Mouse (Mus musculus) forebrain, embryonic 11.5 days (tissue): ENCODE measurements around the gene Serpinb6a. TPM values are rescaled to one million over a fixed set of nuclear protein-coding genes. Genes with fewer than 3 reads are reported as not detected.

Experiments used
- ATAC-seq: fragments of 200-750 bp; cut with Nextera tagmentation; replicated peaks from 2 replicates; pipeline ENCODE4 v1.8.0; 2017; ENCODE audit warnings: moderate TSS enrichment; ENCODE audit not compliant: low FRiP score
- DNase-seq: peaks from one replicate; pipeline ENCODE4 v3.0.0-alpha.2; 2017; ENCODE audit warnings: low spot score
- H3K27ac ChIP-seq: fragments of 300-500 bp; sonication (generic); 2 replicates; pipeline ENCODE4 v1.5.1; 2014; ENCODE audit warnings: low read depth, low read length
- H3K27me3 ChIP-seq: fragments of 300-500 bp; sonication (generic); 2 replicates; pipeline ENCODE4 v1.6.1; 2014; ENCODE audit warnings: mild to moderate bottlenecking, low read length, mixed read lengths; ENCODE audit not compliant: control insufficient read depth, insufficient read depth
- H3K36me3 ChIP-seq: fragments of 300-500 bp; sonication (generic); 2 replicates; pipeline ENCODE4 v1.6.1; 2014; ENCODE audit warnings: mild to moderate bottlenecking, low read length, moderate library complexity, mixed read lengths; ENCODE audit not compliant: control insufficient read depth, insufficient read depth
- H3K4me1 ChIP-seq: fragments of 300-500 bp; sonication (generic); replicated peaks from 2 replicates; pipeline ENCODE4 v1.6.1; 2014; ENCODE audit warnings: low read length, mixed read lengths; ENCODE audit not compliant: control insufficient read depth, insufficient read depth
- H3K4me2 ChIP-seq: fragments of 300-500 bp; sonication (generic); 2 replicates; pipeline ENCODE4 v1.6.1; 2014; ENCODE audit warnings: low read depth, mild to moderate bottlenecking, low read length, moderate library complexity, mixed read lengths; ENCODE audit not compliant: severe bottlenecking
- H3K4me3 ChIP-seq: fragments of 300-500 bp; sonication (generic); 2 replicates; pipeline ENCODE4 v1.5.1; 2014; ENCODE audit warnings: low read depth, low read length
- H3K9ac ChIP-seq: fragments of 300-500 bp; sonication (generic); 2 replicates; pipeline ENCODE4 v1.6.1; 2014; ENCODE audit warnings: low read length
- H3K9me3 ChIP-seq: fragments of 300-500 bp; sonication (generic); 2 replicates; pipeline ENCODE4 v1.6.1; 2016; ENCODE audit warnings: low read length, mixed read lengths; ENCODE audit not compliant: control insufficient read depth
- WGBS: fragments of 180-500 bp; shearing (Covaris S2); extraction: QIAGEN DNeasy Blood & Tissue Kit; methylation state at CpG from one replicate; pipeline ENCODE4 v1.1.7; 2014; 5-methylcytosine and 5-hydroxymethylcytosine counted together
- polyA plus RNA-seq: library from polyadenylated mRNA; unstranded; fragments of >200 nt; fragmentation: Nextera tagmentation; extraction: Ambion mirVana; gene quantifications from 2 replicates; pipeline ENCODE4 v1.2.1, GENCODE M21; 2014

The Serpinb6a gene
- polyA plus RNA-seq, 1 experiment from 2014 or later = 31.8 TPM

DNA sequence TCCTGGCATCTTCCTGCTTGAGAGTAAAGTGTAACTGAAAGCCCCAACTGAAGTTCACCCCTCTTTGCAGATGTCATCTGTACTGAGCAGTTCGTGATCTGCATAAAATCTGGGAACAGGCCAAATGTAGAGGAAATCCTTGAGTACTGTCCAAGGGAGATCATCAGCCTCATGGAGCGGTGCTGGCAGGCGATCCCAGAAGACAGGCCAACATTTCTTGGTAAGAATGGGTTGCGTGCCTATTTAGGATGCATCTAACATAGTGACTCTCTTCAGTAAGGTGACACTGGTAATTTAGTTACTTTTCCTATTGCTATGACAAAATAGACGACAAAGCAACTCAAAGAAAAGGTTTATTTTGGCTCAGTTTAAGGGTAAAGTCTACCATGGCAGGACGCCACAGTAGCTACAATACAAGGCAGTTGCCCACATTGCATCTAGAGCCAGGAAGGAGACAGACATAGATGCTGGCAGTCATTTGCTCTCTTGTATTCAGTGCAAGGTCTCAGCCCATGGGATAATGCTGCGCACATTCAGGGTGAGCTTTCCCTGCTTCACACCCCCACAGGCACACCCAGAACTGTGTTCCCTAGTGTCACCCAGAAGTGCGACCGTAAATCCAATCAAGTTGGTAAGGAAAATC is 14.5 kb upstream of the Serpinb6a start:
- DNase-seq = no peak
- Histone ChIP-seq H3K9ac (no peak overlapping the region), H3K27ac (no peak overlapping the region), H3K27me3 (no peaks in the 10 kb centered on the region), H3K4me1 (no peaks in the 10 kb centered on the region), H3K4me2 (no peak overlapping the region), H3K9me3 (no peaks in the 10 kb centered on the region), H3K36me3 (no peaks in the 10 kb centered on the region), H3K4me3 (no peak overlapping the region)
- 96% methylated on average over 9 of the region's 9 CpGs for WGBS
- ATAC-seq = no peak

DNA sequence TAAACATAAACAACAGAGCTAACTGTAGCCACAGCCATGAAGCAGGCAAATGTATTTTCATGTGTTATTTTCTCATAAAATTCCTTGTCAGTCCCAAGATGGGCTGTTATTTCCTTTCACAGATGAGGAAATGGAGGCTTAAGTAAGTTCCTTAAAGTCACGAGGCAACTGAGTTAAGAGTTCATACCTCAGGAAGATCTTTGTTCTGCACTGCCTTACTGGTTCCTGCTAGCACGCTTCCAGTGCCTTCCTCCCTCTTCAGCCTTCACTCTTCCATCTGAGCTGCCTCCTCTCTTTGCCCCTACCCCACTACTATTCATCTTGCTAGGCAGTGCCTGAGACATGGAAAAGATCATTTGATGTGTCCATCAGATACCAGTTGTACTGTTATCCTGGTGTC is 4.6 kb upstream of the Serpinb6a start:
- no peaks in the 10 kb centered on the region for H3K27me3 ChIP-seq
- no peak overlapping the region for H3K4me2 ChIP-seq
- ATAC-seq (no peak), DNase-seq (no peak)
- WGBS = 75% methylated on average over 2 of the region's 2 CpGs
- H3K27ac ChIP-seq = no peak overlapping the region
- H3K4me1 ChIP-seq = no peaks in the 10 kb centered on the region; the same call in 1 of the 2 replicates
- no peak overlapping the region for H3K4me3 ChIP-seq
- H3K36me3 ChIP-seq = no peaks in the 10 kb centered on the region
- no peaks in the 10 kb centered on the region for H3K9me3 ChIP-seq
- no peak overlapping the region for H3K9ac ChIP-seq

DNA sequence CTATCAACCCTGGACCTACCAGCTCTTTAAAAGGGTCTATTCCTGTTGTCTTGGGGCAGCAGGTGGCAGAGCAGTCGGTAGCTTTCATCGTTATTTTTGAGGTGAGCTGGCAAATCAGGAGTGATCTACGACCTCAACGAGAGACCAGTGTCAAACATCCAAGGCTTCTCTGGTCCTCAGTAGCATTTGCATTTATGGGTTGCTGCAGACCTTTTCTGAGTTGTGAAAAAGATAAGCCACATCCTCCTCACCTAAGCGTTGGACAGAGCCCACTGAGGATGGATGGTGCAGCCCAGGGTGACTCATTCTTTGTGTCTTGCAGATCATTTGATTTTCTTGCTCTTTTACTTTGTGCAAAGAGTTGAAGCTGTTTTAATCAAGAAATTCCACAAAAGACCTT is 464 bp upstream of the Serpinb6a start:
- DNase-seq (no peak), ATAC-seq (0 out of 2 replicates have a peak, but pooled peaks have one; percentile 18)
- 13% methylated on average over 5 of the region's 5 CpGs for WGBS
- Histone ChIP-seq H3K9ac (peak overlapping the region; percentile 87), H3K27ac (no peak overlapping the region), H3K4me2 (peak overlapping the region; percentile 86), H3K4me3 (peak overlapping the region; percentile 92), H3K36me3 (no peaks in the 10 kb centered on the region), H3K27me3 (no peaks in the 10 kb centered on the region), H3K4me1 (no peaks in the 10 kb centered on the region; the same call in 1 of the 2 replicates), H3K9me3 (no peaks in the 10 kb centered on the region)

DNA sequence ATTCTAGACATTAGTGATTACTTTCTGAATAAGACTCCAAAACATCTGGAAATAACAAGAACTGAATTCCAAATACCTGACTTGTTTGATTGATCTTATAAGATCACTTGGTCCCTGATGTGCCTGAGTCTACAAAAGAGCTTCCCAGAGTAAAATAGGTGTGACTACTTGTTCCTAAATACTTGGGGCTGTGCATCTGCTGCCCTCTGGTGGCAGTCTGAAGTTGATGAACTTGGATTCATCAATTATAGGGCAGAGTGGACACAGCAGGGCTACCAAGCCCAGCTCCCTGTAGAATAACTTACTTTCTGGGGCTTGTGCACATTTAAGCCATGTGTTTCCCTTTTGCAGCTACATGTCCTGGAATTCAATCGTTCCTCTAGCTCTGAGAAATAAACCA is 7.4 kb downstream of the Serpinb6a start:
- peak; percentile 53; the same call in 1 of the 2 replicates for ATAC-seq

DNA sequence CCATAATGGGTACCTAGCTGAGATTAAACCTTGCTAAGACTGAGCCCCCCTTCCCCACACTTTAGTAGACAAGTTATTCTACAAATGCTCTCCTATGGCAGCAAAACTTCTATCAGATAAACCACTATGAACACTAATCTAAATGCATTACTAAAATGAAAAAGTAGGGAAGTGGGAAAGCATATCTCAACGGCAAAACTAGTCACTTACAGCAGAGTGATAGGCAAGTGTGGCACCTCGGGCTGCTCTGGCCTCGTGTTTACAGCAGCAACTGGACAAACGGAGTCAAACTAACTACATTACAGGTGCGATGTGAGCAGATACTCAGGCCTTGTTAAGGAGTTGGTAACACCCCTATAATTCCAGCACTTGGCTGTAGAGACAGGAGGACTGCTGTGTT is 13.0 kb downstream of the Serpinb6a start:
- no peak for DNase-seq
- no peak for ATAC-seq
- no peak overlapping the region for H3K4me3 ChIP-seq
- H3K9me3 ChIP-seq = no peaks in the 10 kb centered on the region
- no peak overlapping the region for H3K9ac ChIP-seq
- H3K36me3 ChIP-seq = no peaks in the 10 kb centered on the region
- no peak overlapping the region for H3K27ac ChIP-seq
- H3K27me3 ChIP-seq = no peaks in the 10 kb centered on the region
- no peaks in the 10 kb centered on the region for H3K4me1 ChIP-seq
- no peak overlapping the region for H3K4me2 ChIP-seq
- 82% methylated on average over 5 of the region's 5 CpGs for WGBS

More for the DNA sequence above, 7.4 kb downstream of the Serpinb6a start:
- WGBS = 18% methylated on average over 1 of the region's 1 CpGs
- H3K4me2 ChIP-seq = no peak overlapping the region
- H3K27ac ChIP-seq = no peak overlapping the region
- no peak overlapping the region for H3K4me3 ChIP-seq
- H3K9ac ChIP-seq = no peak overlapping the region
- H3K27me3 ChIP-seq = no peaks in the 10 kb centered on the region
- no peaks in the 10 kb centered on the region for H3K4me1 ChIP-seq
- H3K9me3 ChIP-seq = no peaks in the 10 kb centered on the region
- DNase-seq = peak; percentile 74
- H3K36me3 ChIP-seq = no peaks in the 10 kb centered on the region

DNA sequence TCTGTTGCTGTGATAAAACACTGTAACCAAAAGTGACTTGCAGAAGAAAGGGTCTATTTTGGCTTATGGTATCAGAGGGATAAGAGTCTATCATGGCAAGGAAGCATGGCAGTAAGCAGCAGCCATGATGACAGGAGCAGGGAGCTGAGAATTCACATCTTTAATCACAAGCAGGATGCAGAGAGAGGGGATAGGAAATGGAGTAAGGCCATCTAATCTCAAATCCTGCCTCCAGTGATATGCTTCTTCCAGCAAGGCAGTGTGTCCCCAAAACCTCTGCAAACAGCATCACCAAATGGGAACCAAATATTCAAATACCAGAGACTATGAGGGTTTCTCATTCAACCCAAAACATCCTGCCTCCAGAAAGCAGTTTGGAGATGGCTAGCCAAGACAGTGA is 36.0 kb downstream of the Serpinb6a start:
- H3K36me3 ChIP-seq = no peaks in the 10 kb centered on the region
- H3K4me1 ChIP-seq = no peaks in the 10 kb centered on the region
- no peaks in the 10 kb centered on the region for H3K9me3 ChIP-seq
- ATAC-seq (no peak), DNase-seq (no peak)
- no peak overlapping the region for H3K9ac ChIP-seq
- H3K27me3 ChIP-seq = no peaks in the 10 kb centered on the region
- no peak overlapping the region for H3K27ac ChIP-seq
- no peak overlapping the region for H3K4me2 ChIP-seq
- no peak overlapping the region for H3K4me3 ChIP-seq

DNA sequence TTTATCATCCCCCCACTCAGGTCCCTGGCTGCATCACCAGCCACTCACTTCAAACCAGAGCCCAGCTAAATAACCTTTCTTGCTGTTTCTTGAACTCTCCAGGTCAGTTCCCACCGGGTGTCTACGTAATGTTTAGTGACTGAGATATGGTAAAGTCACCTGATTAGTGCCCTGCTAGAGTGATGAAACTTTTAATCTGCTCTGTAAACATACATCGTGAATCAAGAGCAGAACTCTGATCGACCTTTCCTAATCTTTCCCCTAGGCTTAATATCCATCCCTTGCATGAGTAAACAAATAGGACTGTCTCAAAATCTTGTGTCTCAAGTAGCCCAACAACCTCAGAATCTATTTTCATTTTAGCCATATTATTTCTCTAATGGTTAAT is 36.6 kb downstream of the Serpinb6a start:
- ATAC-seq = no peak

DNA sequence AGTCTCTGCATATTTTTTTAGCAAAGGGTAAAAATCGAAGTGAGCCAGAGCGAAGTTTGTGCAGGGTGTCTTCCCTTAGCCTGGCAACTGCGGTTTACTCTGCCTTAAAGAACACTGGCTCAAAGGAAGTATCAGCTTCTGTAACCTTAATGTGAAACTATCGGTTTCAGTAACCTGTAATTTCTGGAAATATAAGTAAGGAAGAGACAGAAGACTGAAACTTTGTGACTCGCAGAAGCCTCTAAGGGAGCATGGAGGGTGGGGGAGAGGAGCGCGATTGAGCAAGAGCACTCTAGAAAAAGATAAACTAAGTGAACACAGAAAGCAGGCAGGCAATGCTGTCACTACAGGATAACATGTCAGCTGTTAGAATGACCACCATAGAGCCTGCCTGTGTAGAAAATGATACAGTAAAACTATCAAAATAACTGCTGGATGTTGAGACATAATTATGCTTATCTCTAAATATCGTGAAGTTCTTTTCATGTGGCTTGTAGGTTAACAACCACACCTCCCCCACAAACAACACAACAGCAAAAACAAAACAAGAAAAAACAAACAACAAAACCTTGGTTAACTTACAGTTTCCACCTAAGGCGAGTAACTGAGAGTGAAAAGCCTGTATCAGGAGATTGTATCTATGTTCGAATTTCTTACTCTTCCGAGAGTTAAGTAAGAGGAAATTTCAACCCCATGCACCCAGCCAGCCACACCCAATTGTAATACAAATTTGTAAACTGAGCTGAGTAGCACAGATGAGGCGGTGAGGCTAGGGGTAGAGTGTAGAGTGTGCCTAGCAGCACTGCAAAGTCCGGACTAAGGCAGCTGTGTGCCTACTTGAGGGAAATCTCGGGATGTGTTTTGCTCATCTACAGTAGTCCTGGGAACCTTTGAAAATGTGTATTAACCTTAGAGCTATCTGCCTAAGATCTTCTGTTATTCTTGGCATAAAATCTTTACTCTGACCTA is 37.3 kb downstream of the Serpinb6a start:
- Histone ChIP-seq H3K9ac (peak overlapping the region; percentile 68), H3K36me3 (no peaks in the 10 kb centered on the region), H3K9me3 (no peaks in the 10 kb centered on the region), H3K27ac (no peak overlapping the region), H3K4me1 (no peaks in the 10 kb centered on the region), H3K4me3 (peak overlapping the region; percentile 46), H3K27me3 (no peaks in the 10 kb centered on the region), H3K4me2 (peak overlapping the region; percentile 75)
- 27% methylated on average over 14 of the region's 14 CpGs for WGBS
- ATAC-seq (peak; percentile 31; the same call in 1 of the 2 replicates), DNase-seq (no peak)

More for the DNA sequence above, 36.6 kb downstream of the Serpinb6a start:
- H3K9me3 ChIP-seq = no peaks in the 10 kb centered on the region
- H3K4me3 ChIP-seq = no peak overlapping the region
- DNase-seq = no peak
- H3K9ac ChIP-seq = no peak overlapping the region
- H3K36me3 ChIP-seq = no peaks in the 10 kb centered on the region
- WGBS = 78% methylated on average over 4 of the region's 4 CpGs
- H3K4me1 ChIP-seq = no peaks in the 10 kb centered on the region
- no peaks in the 10 kb centered on the region for H3K27me3 ChIP-seq
- no peak overlapping the region for H3K27ac ChIP-seq
- H3K4me2 ChIP-seq = no peak overlapping the region
